Mouse (Mus musculus) forebrain, embryonic 10.5 days (tissue): ENCODE measurements at regions not wholly inside any gene's neighbourhood (a gene's known extent, or its start where the extent isn't known, plus 50 kb on each side); places are given as distances from the start of the nearest gene placed in this dataset.

ENCODE experiments used
- DNase-seq: peaks from one replicate; pipeline ENCODE4 v3.0.0-alpha.2; 2017; ENCODE audit warnings: low spot score; ENCODE audit errors: extremely low spot score
- H3K27ac ChIP-seq: fragments of 300-500 bp; sonication (generic); 2 replicates; pipeline ENCODE4 v1.5.1; 2016; ENCODE audit warnings: mild to moderate bottlenecking
- H3K27me3 ChIP-seq: fragments of 300-500 bp; sonication (generic); 2 replicates; pipeline ENCODE4 v1.6.1; 2016; ENCODE audit warnings: mild to moderate bottlenecking; ENCODE audit not compliant: poor library complexity, severe bottlenecking
- H3K36me3 ChIP-seq: fragments of 300-500 bp; sonication (generic); replicated peaks from 2 replicates; pipeline ENCODE4 v1.6.1; 2016; ENCODE audit warnings: mild to moderate bottlenecking, moderate library complexity
- H3K4me1 ChIP-seq: fragments of 300-500 bp; sonication (generic); 2 replicates; pipeline ENCODE4 v1.6.1; 2016
- H3K4me3 ChIP-seq: fragments of 300-500 bp; sonication (generic); 2 replicates; pipeline ENCODE4 v1.5.1; 2016; ENCODE audit warnings: mild to moderate bottlenecking, moderate library complexity
- H3K9me3 ChIP-seq: fragments of 300-500 bp; sonication (generic); 2 replicates; pipeline ENCODE4 v1.6.1; 2016; ENCODE audit warnings: mild to moderate bottlenecking, moderate library complexity
- WGBS: fragments of 180-500 bp; shearing (Covaris S2); methylation state at CpG from one replicate; pipeline ENCODE4 v1.1.7; 2016; 5-methylcytosine and 5-hydroxymethylcytosine counted together

GRCm38 (mm10) chr8:112933815-112934214, 364.0 kb downstream of the Cntnap4 start:
- H3K4me1 ChIP-seq, result no peaks in the 10 kb centered on the region
- H3K4me3 ChIP-seq, result no peak overlapping the region
- H3K9me3 ChIP-seq, result no peaks in the 10 kb centered on the region
- no peak overlapping the region for H3K27ac ChIP-seq
- DNase-seq, result no peak
- 89% methylated on average over 2 of the region's 2 CpGs for WGBS
- no peaks in the 10 kb centered on the region for H3K27me3 ChIP-seq
- H3K36me3 ChIP-seq, result no peaks in the 10 kb centered on the region

GRCm38 (mm10) chr8:112935411-112935810, 365.6 kb downstream of the Cntnap4 start:
- Histone ChIP-seq H3K27ac (no peak overlapping the region), H3K4me1 (no peaks in the 10 kb centered on the region), H3K27me3 (no peaks in the 10 kb centered on the region), H3K4me3 (no peak overlapping the region), H3K36me3 (no peaks in the 10 kb centered on the region), H3K9me3 (no peaks in the 10 kb centered on the region)
- 83% methylated on average over 3 of the region's 3 CpGs for WGBS
- no peak for DNase-seq

GRCm38 (mm10) chr8:112935897-112936719, 366.3 kb downstream of the Cntnap4 start:
- H3K27ac ChIP-seq, result no peak overlapping the region
- WGBS, result 96% methylated on average over 9 of the region's 9 CpGs
- H3K4me1 ChIP-seq, result no peaks in the 10 kb centered on the region
- H3K27me3 ChIP-seq, result no peaks in the 10 kb centered on the region
- no peaks in the 10 kb centered on the region for H3K36me3 ChIP-seq
- no peaks in the 10 kb centered on the region for H3K9me3 ChIP-seq
- no peak for DNase-seq
- H3K4me3 ChIP-seq, result no peak overlapping the region

- Histone ChIP-seq H3K27ac (no peak overlapping the region), H3K4me3 (no peak overlapping the region), H3K4me1 (no peaks in the 10 kb centered on the region), H3K27me3 (no peaks in the 10 kb centered on the region), H3K9me3 (no peaks in the 10 kb centered on the region), H3K36me3 (no peaks in the 10 kb centered on the region)
- peak; percentile 71 for DNase-seq
- 4% methylated on average over 6 of the region's 6 CpGs for WGBS
Observed at GRCm38 (mm10) chr8:112972418-112972817, 402.6 kb downstream of the Cntnap4 start.

GRCm38 (mm10) chr8:112975734-112976133, 405.9 kb downstream of the Cntnap4 start:
- 95% methylated on average over 2 of the region's 2 CpGs for WGBS
- H3K36me3 ChIP-seq, result no peaks in the 10 kb centered on the region

GRCm38 (mm10) chr8:112976312-112976711, 406.5 kb downstream of the Cntnap4 start:
- 92% methylated on average over 2 of the region's 2 CpGs for WGBS
- H3K4me3 ChIP-seq, result no peak overlapping the region
- no peaks in the 10 kb centered on the region for H3K27me3 ChIP-seq
- no peaks in the 10 kb centered on the region for H3K4me1 ChIP-seq
- no peak overlapping the region for H3K27ac ChIP-seq
- DNase-seq, result no peak
- H3K36me3 ChIP-seq, result no peaks in the 10 kb centered on the region
- H3K9me3 ChIP-seq, result no peaks in the 10 kb centered on the region

More at GRCm38 (mm10) chr8:112975734-112976133, 405.9 kb downstream of the Cntnap4 start:
- Histone ChIP-seq H3K27ac (no peak overlapping the region), H3K4me3 (no peak overlapping the region), H3K4me1 (no peaks in the 10 kb centered on the region), H3K27me3 (no peaks in the 10 kb centered on the region), H3K9me3 (no peaks in the 10 kb centered on the region)
- no peak for DNase-seq

- Histone ChIP-seq H3K4me3 (no peak overlapping the region), H3K9me3 (no peaks in the 10 kb centered on the region), H3K36me3 (no peaks in the 10 kb centered on the region), H3K27me3 (no peaks in the 10 kb centered on the region), H3K4me1 (no peaks in the 10 kb centered on the region), H3K27ac (no peak overlapping the region)
- WGBS, result 93% methylated on average over 4 of the region's 4 CpGs
- no peak for DNase-seq
Observed at GRCm38 (mm10) chr8:112993781-112994180, 423.9 kb downstream of the Cntnap4 start.

- no peaks in the 10 kb centered on the region for H3K27me3 ChIP-seq
- H3K36me3 ChIP-seq, result no peaks in the 10 kb centered on the region
- DNase-seq, result no peak
- no peak overlapping the region for H3K4me3 ChIP-seq
- H3K4me1 ChIP-seq, result no peaks in the 10 kb centered on the region
- H3K27ac ChIP-seq, result no peak overlapping the region
- no peaks in the 10 kb centered on the region for H3K9me3 ChIP-seq
- 77% methylated on average over 4 of the region's 4 CpGs for WGBS
Observed at GRCm38 (mm10) chr8:113007356-113007755, 437.5 kb downstream of the Cntnap4 start.

GRCm38 (mm10) chr8:113028880-113029279, 459.0 kb downstream of the Cntnap4 start:
- no peak for DNase-seq
- H3K27me3 ChIP-seq, result no peaks in the 10 kb centered on the region

GRCm38 (mm10) chr8:113051770-113052473, 482.1 kb downstream of the Cntnap4 start:
- WGBS, result 92% methylated on average over 8 of the region's 8 CpGs
- H3K27ac ChIP-seq, result no peak overlapping the region

More at GRCm38 (mm10) chr8:113028880-113029279, 459.0 kb downstream of the Cntnap4 start:
- H3K4me1 ChIP-seq, result no peaks in the 10 kb centered on the region
- no peaks in the 10 kb centered on the region for H3K36me3 ChIP-seq
- H3K9me3 ChIP-seq, result no peaks in the 10 kb centered on the region
- H3K4me3 ChIP-seq, result no peak overlapping the region
- H3K27ac ChIP-seq, result no peak overlapping the region
- 92% methylated on average over 9 of the region's 9 CpGs for WGBS

GRCm38 (mm10) chr8:113065246-113066169, 495.7 kb downstream of the Cntnap4 start:
- H3K27me3 ChIP-seq, result no peaks in the 10 kb centered on the region
- no peaks in the 10 kb centered on the region for H3K9me3 ChIP-seq
- H3K36me3 ChIP-seq, result no peaks in the 10 kb centered on the region
- H3K4me3 ChIP-seq, result no peak overlapping the region
- no peak overlapping the region for H3K27ac ChIP-seq
- H3K4me1 ChIP-seq, result peaks cover 10% of the 10 kb centered on the region
- WGBS, result 67% methylated on average over 2 of the region's 2 CpGs
- DNase-seq, result no peak

More at GRCm38 (mm10) chr8:113051770-113052473, 482.1 kb downstream of the Cntnap4 start:
- H3K27me3 ChIP-seq, result no peaks in the 10 kb centered on the region
- H3K9me3 ChIP-seq, result no peaks in the 10 kb centered on the region
- H3K36me3 ChIP-seq, result no peaks in the 10 kb centered on the region
- H3K4me3 ChIP-seq, result no peak overlapping the region
- H3K4me1 ChIP-seq, result no peaks in the 10 kb centered on the region
- DNase-seq, result no peak

GRCm38 (mm10) chr8:113066170-113066708, 496.4 kb downstream of the Cntnap4 start:
- WGBS, result 71% methylated on average over 6 of the region's 6 CpGs
- DNase-seq, result no peak
- Histone ChIP-seq H3K9me3 (no peaks in the 10 kb centered on the region), H3K27me3 (no peaks in the 10 kb centered on the region), H3K27ac (no peak overlapping the region), H3K4me3 (no peak overlapping the region), H3K4me1 (peaks cover 10% of the 10 kb centered on the region), H3K36me3 (no peaks in the 10 kb centered on the region)
